Mouse (Mus musculus): ENCODE results near the gene Slc35f2. TPM values are rescaled to one million over a fixed set of nuclear protein-coding genes. Genes with fewer than 3 reads are reported as not detected.

Slc35f2 gene
- 0.02 TPM for polyA plus RNA-seq (2012; fragmentation: generic; extraction: Trizol)

GRCm38 (mm10) chr9:53771344-53772021 is at the start of gene Slc35f2:
Gene Slc35f2, plus strand, starts transcription at chr9:53771538.
- H3ac ChIP-seq (ENCODE audit: control insufficient read depth, insufficient read length) = no peak within 1 kb of the TSS
- TF ChIP-seq MYOG (IDR thresholded peaks at IDR 0.05; ENCODE audit: control insufficient read depth in 1 of 3, insufficient read depth in 1 of 3, insufficient read length in 2 of 3, low read depth in 2 of 3) (no peak), TCF3 (IDR thresholded peaks at IDR 0.05; ENCODE audit: insufficient read length, low read depth) (no peak), MYOD1 (IDR thresholded peaks at IDR 0.05; ENCODE audit: control insufficient read depth in 1 of 3, insufficient read length in 2 of 3, low read depth in 2 of 3) (no peak), MAX (IDR thresholded peaks at IDR 0.05; ENCODE audit: low read depth) (no peak), POLR2AphosphoS2 (IDR thresholded peaks at IDR 0.05; ENCODE audit: insufficient read length, low read depth) (no peak), POLR2A (IDR thresholded peaks at IDR 0.05; ENCODE audit: insufficient read length, low read depth) (no peak), SRF (IDR thresholded peaks at IDR 0.05; ENCODE audit: control insufficient read depth, insufficient read length, low read depth) (no peak), USF1 (IDR thresholded peaks at IDR 0.05; ENCODE audit: low read depth) (no peak), REST (IDR thresholded peaks at IDR 0.05; ENCODE audit: insufficient read depth, insufficient read length) (no peak), E2F4 (IDR thresholded peaks at IDR 0.05; ENCODE audit: insufficient read depth) (no peak), TCF12 (IDR thresholded peaks at IDR 0.05; ENCODE audit: insufficient read depth, poor library complexity, severe bottlenecking) (no peak), CEBPB (IDR thresholded peaks at IDR 0.05; ENCODE audit: insufficient read depth, poor library complexity, severe bottlenecking) (no peak)
- H3K27me3 ChIP-seq (ENCODE audit: control insufficient read depth, insufficient read depth, insufficient read length) = peaks cover 12% of the 10 kb centered on the region
- no peaks in the 10 kb centered on the region for H3K36me3 ChIP-seq (ENCODE audit: control insufficient read depth, insufficient read depth)
- H3K4me2 ChIP-seq (ENCODE audit: low read depth) = no peak within 1 kb of the TSS
- H3K79me2 ChIP-seq (ENCODE audit: control insufficient read depth, insufficient read depth) = no peaks in the 10 kb centered on the region
- no peak within 1 kb of the TSS for H3K4me3 ChIP-seq

GRCm38 (mm10) chr9:53740829-53741404 is 30.4 kb upstream of the Slc35f2 start:
- H3K4me3 ChIP-seq = no peak overlapping the region
- no peaks in the 10 kb centered on the region for H3K36me3 ChIP-seq (ENCODE audit: control insufficient read depth, insufficient read depth)
- no peaks in the 10 kb centered on the region for H3K27me3 ChIP-seq (ENCODE audit: control insufficient read depth, insufficient read depth, insufficient read length)
- no peak overlapping the region for H3K4me2 ChIP-seq (ENCODE audit: low read depth)
- no peaks in the 10 kb centered on the region for H3K79me2 ChIP-seq (ENCODE audit: control insufficient read depth, insufficient read depth)
- TF ChIP-seq MYOG (IDR thresholded peaks at IDR 0.05; ENCODE audit: control insufficient read depth in 1 of 3, insufficient read depth in 1 of 3, insufficient read length in 2 of 3, low read depth in 2 of 3) (no peak), MAX (IDR thresholded peaks at IDR 0.05; ENCODE audit: low read depth) (no peak)
- no peak overlapping the region for H3ac ChIP-seq (ENCODE audit: control insufficient read depth, insufficient read length)

- Histone ChIP-seq H3K79me2 (ENCODE audit: control insufficient read depth, insufficient read depth) (no peaks in the 10 kb centered on the region), H3K36me3 (ENCODE audit: control insufficient read depth, insufficient read depth) (no peaks in the 10 kb centered on the region), H3ac (ENCODE audit: control insufficient read depth, insufficient read length) (no peak overlapping the region), H3K4me3 (no peak overlapping the region), H3K27me3 (ENCODE audit: control insufficient read depth, insufficient read depth, insufficient read length) (no peaks in the 10 kb centered on the region), H3K4me2 (ENCODE audit: low read depth) (no peak overlapping the region)
- TF ChIP-seq REST (IDR thresholded peaks at IDR 0.05; ENCODE audit: insufficient read depth, insufficient read length) (no peak), POLR2AphosphoS2 (IDR thresholded peaks at IDR 0.05; ENCODE audit: insufficient read length, low read depth) (no peak)
These were observed 20.9 kb upstream of the Slc35f2 start for GRCm38 (mm10) chr9:53750411-53750810.

DNA sequence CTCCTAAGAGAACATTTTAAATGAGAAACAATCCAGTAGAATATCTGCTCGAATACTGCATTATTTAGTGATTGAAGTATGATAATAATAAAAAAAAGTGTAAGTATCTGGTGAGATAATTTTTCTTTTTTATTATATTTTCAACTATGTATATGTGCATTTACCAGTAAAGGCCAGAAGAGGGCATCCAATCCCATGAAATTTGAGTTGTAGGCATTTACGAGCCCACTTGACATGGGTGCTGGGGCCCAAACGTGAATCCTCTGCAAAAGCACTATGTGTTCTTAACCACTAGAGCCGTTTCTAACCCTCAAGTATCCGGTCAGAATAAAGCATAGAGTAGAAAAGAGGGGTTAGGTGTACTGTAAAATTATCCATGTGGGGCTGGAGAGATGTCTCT is 20.4 kb upstream of the Slc35f2 start:
- no peaks in the 10 kb centered on the region for H3K79me2 ChIP-seq (ENCODE audit: control insufficient read depth, insufficient read depth)
- TF ChIP-seq MYOG (IDR thresholded peaks at IDR 0.05; ENCODE audit: control insufficient read depth in 1 of 3, insufficient read depth in 1 of 3, insufficient read length in 2 of 3, low read depth in 2 of 3) (no peak), MAX (IDR thresholded peaks at IDR 0.05; ENCODE audit: low read depth) (no peak), CEBPB (IDR thresholded peaks at IDR 0.05; ENCODE audit: insufficient read depth, poor library complexity, severe bottlenecking) (no peak), E2F4 (IDR thresholded peaks at IDR 0.05; ENCODE audit: insufficient read depth) (no peak), USF1 (IDR thresholded peaks at IDR 0.05; ENCODE audit: low read depth) (no peak), POLR2AphosphoS2 (IDR thresholded peaks at IDR 0.05; ENCODE audit: insufficient read length, low read depth) (no peak), POLR2A (IDR thresholded peaks at IDR 0.05; ENCODE audit: insufficient read length, low read depth) (no peak), TCF12 (IDR thresholded peaks at IDR 0.05; ENCODE audit: insufficient read depth, poor library complexity, severe bottlenecking) (no peak), SRF (IDR thresholded peaks at IDR 0.05; ENCODE audit: control insufficient read depth, insufficient read length, low read depth) (no peak), TCF3 (IDR thresholded peaks at IDR 0.05; ENCODE audit: insufficient read length, low read depth) (no peak), REST (IDR thresholded peaks at IDR 0.05; ENCODE audit: insufficient read depth, insufficient read length) (no peak), MYOD1 (IDR thresholded peaks at IDR 0.05; ENCODE audit: control insufficient read depth in 1 of 3, insufficient read length in 2 of 3, low read depth in 2 of 3) (no peak)
- H3K4me2 ChIP-seq (ENCODE audit: low read depth) = no peak overlapping the region
- no peaks in the 10 kb centered on the region for H3K27me3 ChIP-seq (ENCODE audit: control insufficient read depth, insufficient read depth, insufficient read length)
- H3ac ChIP-seq (ENCODE audit: control insufficient read depth, insufficient read length) = no peak overlapping the region
- H3K36me3 ChIP-seq (ENCODE audit: control insufficient read depth, insufficient read depth) = no peaks in the 10 kb centered on the region
- H3K4me3 ChIP-seq = no peak overlapping the region

- H3K4me3 ChIP-seq = no peak overlapping the region
- no peak overlapping the region for H3K4me2 ChIP-seq (ENCODE audit: low read depth)
- no peaks in the 10 kb centered on the region for H3K27me3 ChIP-seq (ENCODE audit: control insufficient read depth, insufficient read depth, insufficient read length)
- H3K79me2 ChIP-seq (ENCODE audit: control insufficient read depth, insufficient read depth) = no peaks in the 10 kb centered on the region
- no peaks in the 10 kb centered on the region for H3K36me3 ChIP-seq (ENCODE audit: control insufficient read depth, insufficient read depth)
- TF ChIP-seq MYOD1 (IDR thresholded peaks at IDR 0.05; ENCODE audit: control insufficient read depth in 1 of 3, insufficient read length in 2 of 3, low read depth in 2 of 3) (no peak), MAX (IDR thresholded peaks at IDR 0.05; ENCODE audit: low read depth) (no peak), CEBPB (IDR thresholded peaks at IDR 0.05; ENCODE audit: insufficient read depth, poor library complexity, severe bottlenecking) (no peak), POLR2AphosphoS2 (IDR thresholded peaks at IDR 0.05; ENCODE audit: insufficient read length, low read depth) (no peak), TCF3 (IDR thresholded peaks at IDR 0.05; ENCODE audit: insufficient read length, low read depth) (no peak), USF1 (IDR thresholded peaks at IDR 0.05; ENCODE audit: low read depth) (no peak), TCF12 (IDR thresholded peaks at IDR 0.05; ENCODE audit: insufficient read depth, poor library complexity, severe bottlenecking) (no peak), E2F4 (IDR thresholded peaks at IDR 0.05; ENCODE audit: insufficient read depth) (no peak), POLR2A (IDR thresholded peaks at IDR 0.05; ENCODE audit: insufficient read length, low read depth) (no peak), SRF (IDR thresholded peaks at IDR 0.05; ENCODE audit: control insufficient read depth, insufficient read length, low read depth) (no peak), REST (IDR thresholded peaks at IDR 0.05; ENCODE audit: insufficient read depth, insufficient read length) (no peak), MYOG (IDR thresholded peaks at IDR 0.05; ENCODE audit: control insufficient read depth in 1 of 3, insufficient read depth in 1 of 3, insufficient read length in 2 of 3, low read depth in 2 of 3) (no peak)
- no peak overlapping the region for H3ac ChIP-seq (ENCODE audit: control insufficient read depth, insufficient read length)
These were observed 16.5 kb upstream of the Slc35f2 start for GRCm38 (mm10) chr9:53754801-53755200.
